Mouse (Mus musculus): ENCODE results near the gene Vps52.

GRCm38 (mm10) chr17:33921361-33921760 lies 34.3 kb upstream of the Vps52 start:
- TF ChIP-seq CTCF (IDR thresholded peaks at IDR 0.05), result no peak
- TF ChIP-seq EP300 (IDR thresholded peaks at IDR 0.05; ENCODE audit: insufficient read depth, low read depth, low read length), result no peak

All from heart, adult 2 months (tissue).